ENCODE assay signal across 23 mouse cellular contexts in genomic region chr6:113477353-113477752, GRCm38 (mm10). TPM values are rescaled to one million over a fixed set of nuclear protein-coding genes. Genes with fewer than 3 reads are reported as not detected.
DNase-seq lines count a peak whose midpoint lies in the region; ATAC-seq and TF ChIP-seq lines count a peak whose summit lies in the region.
"Had no signal": no experiment of that assay in that cellular context is flagged by ENCODE, and none has a peak within 500 bp of the region (broad histone marks: within the 10 kb centered on the region; RNA-seq: fewer than 3 reads in every experiment).

No protein-coding gene starts in this region.

- no peak overlapping the region for H3K4me2 ChIP-seq in intestine, embryonic 15.5 days (replicated peaks)
- no peak overlapping the region for H3K4me2 ChIP-seq in intestine, postnatal 0 days (replicated peaks; ENCODE audit: low read depth)
- H3K4me2 ChIP-seq in neural tube, embryonic 11.5 days (ENCODE audit: low read depth), result no peak overlapping the region
- no peak overlapping the region for H3K4me2 ChIP-seq in neural tube, embryonic 15.5 days
- H3K4me2 ChIP-seq in lung, postnatal 0 days (replicated peaks; ENCODE audit: low read depth, low read length), result no peak overlapping the region
- H3K4me2 ChIP-seq: embryonic facial prominence, embryonic 12.5 days; embryonic facial prominence, embryonic 15.5 days; heart, embryonic 11.5 days; hindbrain, embryonic 13.5 days had no signal

- 23% methylated on average over 7 of the region's 7 CpGs for WGBS in intestine, embryonic 15.5 days
- 25% methylated on average over 7 of the region's 7 CpGs for WGBS in intestine, postnatal 0 days
- WGBS in neural tube, embryonic 11.5 days, result 39% methylated on average over 7 of the region's 7 CpGs
- WGBS in neural tube, embryonic 15.5 days, result 28% methylated on average over 7 of the region's 7 CpGs
- WGBS in small intestine, adult 2 months, result 50% methylated on average over 7 of the region's 7 CpGs
- 30% methylated on average over 7 of the region's 7 CpGs for WGBS in lung, postnatal 0 days

- H3K27ac ChIP-seq in intestine, embryonic 15.5 days, result no peak overlapping the region
- no peak overlapping the region for H3K27ac ChIP-seq in intestine, postnatal 0 days (ENCODE audit: low read depth, low read length)
- H3K27ac ChIP-seq in neural tube, embryonic 11.5 days (ENCODE audit: low read depth, low read length), result no peak overlapping the region
- no peak overlapping the region for H3K27ac ChIP-seq in neural tube, embryonic 15.5 days (replicated peaks)
- peak overlapping the region; percentile 53; the same call in 1 of the 2 replicates for H3K27ac ChIP-seq in small intestine, adult 2 months (ENCODE audit: insufficient read depth, low read depth, low read length)
- no peak overlapping the region for H3K27ac ChIP-seq in lung, postnatal 0 days (ENCODE audit: low read length)
- H3K27ac ChIP-seq: embryonic facial prominence, embryonic 12.5 days; embryonic facial prominence, embryonic 15.5 days; gastrocnemius, adult 2 months; hindbrain, embryonic 13.5 days; hindbrain, postnatal 0 days had no signal

- no peak overlapping the region for H3K9ac ChIP-seq in intestine, embryonic 15.5 days
- no peak overlapping the region for H3K9ac ChIP-seq in intestine, postnatal 0 days (ENCODE audit: low read depth, low read length)
- H3K9ac ChIP-seq in neural tube, embryonic 11.5 days (ENCODE audit: low read length), result no peak overlapping the region
- H3K9ac ChIP-seq in neural tube, embryonic 15.5 days (replicated peaks), result no peak overlapping the region
- H3K9ac ChIP-seq in lung, postnatal 0 days (replicated peaks; ENCODE audit: low read depth), result no peak overlapping the region
- H3K9ac ChIP-seq: embryonic facial prominence, embryonic 12.5 days; embryonic facial prominence, embryonic 15.5 days; forebrain, postnatal 0 days; hindbrain, embryonic 13.5 days had no signal

- H3K27me3 ChIP-seq in intestine, embryonic 15.5 days (replicated peaks), result peaks cover 20% of the 10 kb centered on the region
- H3K27me3 ChIP-seq in intestine, postnatal 0 days (replicated peaks; ENCODE audit: control insufficient read depth, insufficient read depth, low read length), result no peaks in the 10 kb centered on the region
- no peaks in the 10 kb centered on the region for H3K27me3 ChIP-seq in neural tube, embryonic 11.5 days (ENCODE audit: control insufficient read depth, insufficient read depth, low read length)
- no peaks in the 10 kb centered on the region; the same call in 1 of the 2 replicates for H3K27me3 ChIP-seq in neural tube, embryonic 15.5 days (replicated peaks)
- H3K27me3 ChIP-seq in small intestine, adult 2 months (ENCODE audit: control insufficient read depth, insufficient read depth, low read length), result no peaks in the 10 kb centered on the region
- H3K27me3 ChIP-seq in lung, postnatal 0 days (replicated peaks; ENCODE audit: insufficient read depth, low read length), result no peaks in the 10 kb centered on the region

- no peak for TF ChIP-seq CTCF in intestine, postnatal 0 days (IDR thresholded peaks at IDR 0.05; ENCODE audit: low read depth)
- TF ChIP-seq CTCF in small intestine, adult 2 months (IDR thresholded peaks at IDR 0.05; ENCODE audit: extremely low read depth, insufficient read length, insufficient replicate concordance, low read depth, low read length), result no peak
- no peak for TF ChIP-seq CTCF in lung, postnatal 0 days (IDR thresholded peaks at IDR 0.05)

- no peak for TF ChIP-seq EP300 in lung, postnatal 0 days (IDR thresholded peaks at IDR 0.05)

- TF ChIP-seq POLR2A in small intestine, adult 2 months (IDR thresholded peaks at IDR 0.05; ENCODE audit: low read depth, low read length), result no peak

- 0 out of 2 replicates have a peak, but pooled peaks have one; percentile 7 for ATAC-seq in intestine, embryonic 15.5 days
- ATAC-seq in intestine, postnatal 0 days, result no peak
- ATAC-seq in neural tube, embryonic 11.5 days (ENCODE audit: insufficient read depth, low FRiP score, low TSS enrichment), result 0 out of 2 replicates have a peak, but pooled peaks have one; percentile 51
- ATAC-seq in neural tube, embryonic 15.5 days (ENCODE audit: low FRiP score), result no peak
- ATAC-seq in lung, postnatal 0 days, result no peak
- ATAC-seq: CD4-positive, CD25-positive, alpha-beta regulatory T cell, adult 4 months; forebrain, embryonic 14.5 days; forebrain, postnatal 0 days; hindbrain, postnatal 0 days had no signal

- no peaks in the 10 kb centered on the region for H3K9me3 ChIP-seq in intestine, embryonic 15.5 days
- no peaks in the 10 kb centered on the region for H3K9me3 ChIP-seq in intestine, postnatal 0 days (ENCODE audit: control insufficient read depth)
- H3K9me3 ChIP-seq in neural tube, embryonic 11.5 days (ENCODE audit: control insufficient read depth, low read length), result no peaks in the 10 kb centered on the region
- no peaks in the 10 kb centered on the region for H3K9me3 ChIP-seq in neural tube, embryonic 15.5 days (replicated peaks)
- H3K9me3 ChIP-seq in lung, postnatal 0 days (ENCODE audit: low read length), result no peaks in the 10 kb centered on the region
- H3K9me3 ChIP-seq: embryonic facial prominence, embryonic 12.5 days; embryonic facial prominence, embryonic 15.5 days; hindbrain, embryonic 13.5 days had no signal

- no peaks in the 10 kb centered on the region for H3K36me3 ChIP-seq in intestine, embryonic 15.5 days
- H3K36me3 ChIP-seq in intestine, postnatal 0 days (ENCODE audit: control insufficient read depth, insufficient read depth), result peaks cover 8% of the 10 kb centered on the region; the same call in 1 of the 2 replicates
- H3K36me3 ChIP-seq in neural tube, embryonic 11.5 days (ENCODE audit: control insufficient read depth, insufficient read depth, low read length), result no peaks in the 10 kb centered on the region
- H3K36me3 ChIP-seq in neural tube, embryonic 15.5 days, result no peaks in the 10 kb centered on the region
- H3K36me3 ChIP-seq in small intestine, adult 2 months (ENCODE audit: control insufficient read depth, insufficient read depth, low read length), result peaks cover 53% of the 10 kb centered on the region
- no peaks in the 10 kb centered on the region for H3K36me3 ChIP-seq in lung, postnatal 0 days (ENCODE audit: insufficient read depth, low read length)
- H3K36me3 ChIP-seq: embryonic facial prominence, embryonic 12.5 days; embryonic facial prominence, embryonic 15.5 days; hindbrain, embryonic 13.5 days had no signal

- peak; percentile 53 for DNase-seq in neural tube, embryonic 11.5 days (ENCODE audit: low spot score)
- no peak for DNase-seq in lung, postnatal 0 days (ENCODE audit: low spot score)
- DNase-seq: adrenal gland, adult 2 months; adrenal gland, postnatal 14 days; cerebellum, adult 11 months; cerebellum, adult 2 months; cerebellum, adult 9-11 months; cerebellum, postnatal 25 days; forebrain, postnatal 0 days; gastrocnemius, adult 2 months; gastrocnemius, postnatal 14 days had no signal

- H3K4me1 ChIP-seq in intestine, embryonic 15.5 days (replicated peaks), result peaks cover 4% of the 10 kb centered on the region
- no peaks in the 10 kb centered on the region; the same call in none of the 2 replicates for H3K4me1 ChIP-seq in intestine, postnatal 0 days (replicated peaks; ENCODE audit: control insufficient read depth, insufficient read depth, low read length)
- H3K4me1 ChIP-seq in neural tube, embryonic 11.5 days (ENCODE audit: control insufficient read depth, insufficient read depth, low read length), result 0 out of 2 replicates have a peak, but pooled peaks cover 7% of the 10 kb centered on the region
- H3K4me1 ChIP-seq in neural tube, embryonic 15.5 days, result peaks cover 11% of the 10 kb centered on the region
- H3K4me1 ChIP-seq in small intestine, adult 2 months (ENCODE audit: control insufficient read depth, insufficient read depth, insufficient read length, low read length), result peaks cover 30% of the 10 kb centered on the region
- H3K4me1 ChIP-seq in lung, postnatal 0 days (ENCODE audit: insufficient read depth, low read depth, low read length), result peaks cover 1% of the 10 kb centered on the region; the same call in 1 of the 2 replicates

- no peak overlapping the region for H3K4me3 ChIP-seq in intestine, embryonic 15.5 days (replicated peaks)
- no peak overlapping the region for H3K4me3 ChIP-seq in intestine, postnatal 0 days (ENCODE audit: low read depth, low read length)
- no peak overlapping the region for H3K4me3 ChIP-seq in neural tube, embryonic 11.5 days (ENCODE audit: low read depth, low read length)
- H3K4me3 ChIP-seq in neural tube, embryonic 15.5 days (replicated peaks), result no peak overlapping the region
- no peak overlapping the region for H3K4me3 ChIP-seq in small intestine, adult 2 months (ENCODE audit: low read depth, low read length)
- H3K4me3 ChIP-seq in lung, postnatal 0 days (ENCODE audit: low read depth, low read length), result no peak overlapping the region
- H3K4me3 ChIP-seq: embryonic facial prominence, embryonic 12.5 days; embryonic facial prominence, embryonic 15.5 days; gastrocnemius, adult 2 months; hindbrain, embryonic 13.5 days had no signal

RNA-seq across cellular contexts. Expression of gene Creld1, which starts 5.7 kb away (rescaled TPM):
- 21.9 and 22.7 TPM in 2 replicates for polyA plus RNA-seq in intestine, embryonic 15.5 days (2015; fragmentation: Nextera tagmentation; extraction: Ambion mirVana)
- polyA plus RNA-seq in intestine, postnatal 0 days (2015; fragmentation: Nextera tagmentation; extraction: Ambion mirVana), result 8.5 and 9.7 TPM in 2 replicates
- 33.6 and 41.1 TPM in 2 replicates for polyA plus RNA-seq in neural tube, embryonic 11.5 days (2014; fragmentation: Nextera tagmentation; extraction: Ambion mirVana)
- 87.9 and 106 TPM in 2 replicates for polyA plus RNA-seq in neural tube, embryonic 15.5 days (2015; fragmentation: Nextera tagmentation; extraction: Ambion mirVana)
- 5.7 and 6.6 TPM in 2 replicates for polyA plus RNA-seq in small intestine, adult 2 months (2012; rRNA removed)
- polyA plus RNA-seq in lung, postnatal 0 days (2015; fragmentation: Nextera tagmentation; extraction: Ambion mirVana), result 25.5 and 27.2 TPM in 2 replicates

RNA-seq across cellular contexts. Expression of gene Il17rc, which starts 6.1 kb away (rescaled TPM):
- polyA plus RNA-seq in intestine, embryonic 15.5 days (2015; fragmentation: Nextera tagmentation; extraction: Ambion mirVana), result 26.6 and 27.2 TPM in 2 replicates
- 16.5 and 17.4 TPM in 2 replicates for polyA plus RNA-seq in intestine, postnatal 0 days (2015; fragmentation: Nextera tagmentation; extraction: Ambion mirVana)
- 3.2 and 3.4 TPM in 2 replicates for polyA plus RNA-seq in neural tube, embryonic 11.5 days (2014; fragmentation: Nextera tagmentation; extraction: Ambion mirVana)
- polyA plus RNA-seq in neural tube, embryonic 15.5 days (2015; fragmentation: Nextera tagmentation; extraction: Ambion mirVana), result 3.5 and 9.5 TPM in 2 replicates
- 189 and 786 TPM in 2 replicates for polyA plus RNA-seq in small intestine, adult 2 months (2012; rRNA removed)
- polyA plus RNA-seq in lung, postnatal 0 days (2015; fragmentation: Nextera tagmentation; extraction: Ambion mirVana), result 30.1 and 31.1 TPM in 2 replicates
- polyA plus RNA-seq: CD4-positive, CD25-positive, alpha-beta regulatory T cell, adult 4 months had no signal

RNA-seq across cellular contexts. Expression of gene Il17re, which starts 19.1 kb away (rescaled TPM):
- 7.8 and 8.4 TPM in 2 replicates for polyA plus RNA-seq in intestine, embryonic 15.5 days (2015; fragmentation: Nextera tagmentation; extraction: Ambion mirVana)
- polyA plus RNA-seq in intestine, postnatal 0 days (2015; fragmentation: Nextera tagmentation; extraction: Ambion mirVana), result 2.2 and 2.3 TPM in 2 replicates
- polyA plus RNA-seq in neural tube, embryonic 11.5 days (2014; fragmentation: Nextera tagmentation; extraction: Ambion mirVana), result 0.77 and 0.78 TPM in 2 replicates
- polyA plus RNA-seq in neural tube, embryonic 15.5 days (2015; fragmentation: Nextera tagmentation; extraction: Ambion mirVana), result 0.50 and 1.5 TPM in 2 replicates
- 6.8 and 11.4 TPM in 2 replicates for polyA plus RNA-seq in small intestine, adult 2 months (2012; rRNA removed)
- polyA plus RNA-seq in lung, postnatal 0 days (2015; fragmentation: Nextera tagmentation; extraction: Ambion mirVana), result 16.2 and 19.4 TPM in 2 replicates
- polyA plus RNA-seq: C2C12; forebrain, embryonic 14.5 days had no signal

RNA-seq across cellular contexts. Expression of gene Prrt3, which starts 24.4 kb away (rescaled TPM):
- polyA plus RNA-seq in intestine, embryonic 15.5 days (2015; fragmentation: Nextera tagmentation; extraction: Ambion mirVana), result 0.43 and 0.45 TPM in 2 replicates
- 0.47 and 0.52 TPM in 2 replicates for polyA plus RNA-seq in intestine, postnatal 0 days (2015; fragmentation: Nextera tagmentation; extraction: Ambion mirVana)
- polyA plus RNA-seq in neural tube, embryonic 11.5 days (2014; fragmentation: Nextera tagmentation; extraction: Ambion mirVana), result 0.91 and 0.94 TPM in 2 replicates
- polyA plus RNA-seq in neural tube, embryonic 15.5 days (2015; fragmentation: Nextera tagmentation; extraction: Ambion mirVana), result 10.2 and 12.8 TPM in 2 replicates
- polyA plus RNA-seq in small intestine, adult 2 months (2012; rRNA removed), result 0.05 TPM in 1 of 2 replicates, not detected in the other
- polyA plus RNA-seq in lung, postnatal 0 days (2015; fragmentation: Nextera tagmentation; extraction: Ambion mirVana), result 0.20 and 0.30 TPM in 2 replicates
- polyA plus RNA-seq: CD4-positive, CD25-positive, alpha-beta regulatory T cell, adult 4 months had no signal

RNA-seq across cellular contexts. Expression of gene Jagn1, which starts 35.0 kb away (rescaled TPM):
- polyA plus RNA-seq in intestine, embryonic 15.5 days (2015; fragmentation: Nextera tagmentation; extraction: Ambion mirVana), result 83.8 and 87.7 TPM in 2 replicates
- polyA plus RNA-seq in intestine, postnatal 0 days (2015; fragmentation: Nextera tagmentation; extraction: Ambion mirVana), result 44.9 and 48.8 TPM in 2 replicates
- polyA plus RNA-seq in neural tube, embryonic 11.5 days (2014; fragmentation: Nextera tagmentation; extraction: Ambion mirVana), result 74.7 and 75.9 TPM in 2 replicates
- 103 TPM in 2 replicates for polyA plus RNA-seq in neural tube, embryonic 15.5 days (2015; fragmentation: Nextera tagmentation; extraction: Ambion mirVana)
- 36.9 and 39.4 TPM in 2 replicates for polyA plus RNA-seq in small intestine, adult 2 months (2012; rRNA removed)
- 57.8 and 60.1 TPM in 2 replicates for polyA plus RNA-seq in lung, postnatal 0 days (2015; fragmentation: Nextera tagmentation; extraction: Ambion mirVana)

Comparison
In these comparisons a context has a peak if more than half of its experiments do, and no peak if none do; other contexts are left out.
1. ATAC-seq: peak in intestine, embryonic 15.5 days (single experiment) and neural tube, embryonic 11.5 days (single experiment); none in intestine, postnatal 0 days (single experiment), neural tube, embryonic 15.5 days (single experiment) and lung, postnatal 0 days (single experiment).